Mouse (Mus musculus) gastrocnemius, postnatal 25 days (tissue): ENCODE measurements around the gene Zfr. TPM values are rescaled to one million over a fixed set of nuclear protein-coding genes. Genes with fewer than 3 reads are reported as not detected.
A peak's percentile ranks its signal among the peaks of the same experiment; 100 is the strongest.
"Not testable (repeated sequence)": the region's sequence is repeated elsewhere in the genome, so short reads cannot be mapped to it uniquely, and the experiment has no call there.

Source experiments
- DNase-seq: peaks from one replicate; pipeline ENCODE4 v3.0.0; 2022
- total RNA-seq, 2 experiments: library from RNA; stranded (reverse); gene quantifications; 1 replicate in 1 of 2; 2 replicates in 1 of 2; pipeline ENCODE4 v1.2.3; 2021

Zfr gene
- total RNA-seq, 2 experiments from 2014 or later = 46.0 to 61.1 TPM

GRCm38 (mm10) chr15:12104827-12105226 lies 12.8 kb upstream of the Zfr start:
- DNase-seq = no peak

DNA sequence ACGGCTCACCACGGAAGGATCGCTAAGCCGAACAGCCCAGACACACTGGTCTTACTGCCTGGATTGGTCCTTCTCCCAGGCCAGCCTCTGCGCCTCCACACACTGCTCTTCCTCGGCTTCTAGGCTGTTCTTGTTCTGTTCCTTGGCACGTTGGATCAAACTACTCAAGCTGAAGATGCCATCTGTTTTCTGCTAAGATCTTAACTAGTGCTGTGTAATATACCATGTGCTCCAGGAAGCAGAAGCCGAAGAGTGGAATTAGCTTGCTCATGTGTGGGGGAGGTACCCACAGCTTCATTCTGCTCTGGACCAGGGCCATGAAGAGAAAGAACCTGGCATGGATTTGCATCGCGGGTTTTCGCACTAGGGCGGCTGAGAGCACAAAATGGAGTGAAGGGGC lies 11.2 kb upstream of the Zfr start:
- no peak for DNase-seq

DNA sequence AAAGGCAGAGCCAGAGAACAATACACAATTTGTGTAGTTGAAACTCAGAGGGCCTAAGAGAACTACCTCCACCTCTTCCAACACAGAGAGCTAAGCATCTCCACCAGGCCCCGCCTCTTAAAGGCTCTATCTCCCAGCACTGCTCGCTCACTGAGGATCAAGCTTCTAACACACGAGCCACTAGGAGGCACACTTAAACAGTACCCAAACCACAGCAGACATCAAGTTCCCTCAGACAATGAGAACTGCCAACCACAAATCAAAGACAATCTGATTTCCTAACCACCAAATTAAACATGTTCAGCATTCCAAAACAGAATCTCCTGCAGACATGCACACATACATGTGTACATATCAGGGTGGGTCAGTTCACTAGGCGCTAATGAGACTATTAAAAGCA lies 9.4 kb upstream of the Zfr start:
- no peak for DNase-seq

DNA sequence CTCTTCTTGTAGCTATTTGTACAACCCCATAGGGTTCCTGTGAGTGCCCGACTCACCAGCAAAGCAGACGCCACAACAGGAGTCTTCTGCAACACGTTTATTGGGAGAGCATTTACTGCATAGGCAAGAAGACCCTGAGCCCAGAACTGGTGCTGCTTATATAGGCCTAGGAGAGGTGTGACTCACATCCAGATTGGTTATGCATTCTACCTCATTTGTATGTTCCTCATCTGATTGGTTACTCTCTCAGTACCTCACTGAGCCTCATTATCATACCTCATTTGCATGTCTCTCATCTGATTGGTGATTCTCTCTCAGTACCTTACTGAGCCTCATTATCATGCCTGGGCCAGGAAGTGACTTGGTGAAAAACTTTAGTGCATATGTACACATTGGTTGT lies 8.7 kb upstream of the Zfr start:
- not testable (repeated sequence) for DNase-seq

GRCm38 (mm10) chr15:12111232-12111631 lies 6.4 kb upstream of the Zfr start:
- no peak for DNase-seq

DNA sequence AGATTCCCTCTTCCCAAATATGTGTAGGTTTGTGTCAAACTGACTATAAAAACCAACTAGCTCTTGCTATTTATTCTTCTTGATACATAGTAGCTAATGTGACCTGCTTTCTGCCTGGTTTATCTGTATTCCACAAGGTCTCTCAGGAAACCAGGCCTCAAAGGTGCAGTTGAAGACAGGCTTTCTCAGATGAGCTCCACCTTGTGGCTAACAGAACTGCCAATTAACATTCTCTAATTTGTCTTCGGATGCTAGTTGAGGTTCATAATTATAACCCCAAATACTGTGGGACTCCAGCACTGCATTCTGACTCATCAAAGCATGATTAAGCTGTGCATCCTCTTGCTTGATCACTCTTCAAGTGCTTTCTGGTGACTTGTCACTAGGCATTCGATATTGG lies 4.2 kb upstream of the Zfr start:
- no peak for DNase-seq

- no peak for DNase-seq
Measured at GRCm38 (mm10) chr15:12114546-12114945, 3.1 kb upstream of the Zfr start.

GRCm38 (mm10) chr15:12115722-12116230 lies 1.9 kb upstream of the Zfr start:
- DNase-seq = no peak

- DNase-seq = no peak
Measured at GRCm38 (mm10) chr15:12118093-12118431, 431 bp downstream of the Zfr start.

DNA sequence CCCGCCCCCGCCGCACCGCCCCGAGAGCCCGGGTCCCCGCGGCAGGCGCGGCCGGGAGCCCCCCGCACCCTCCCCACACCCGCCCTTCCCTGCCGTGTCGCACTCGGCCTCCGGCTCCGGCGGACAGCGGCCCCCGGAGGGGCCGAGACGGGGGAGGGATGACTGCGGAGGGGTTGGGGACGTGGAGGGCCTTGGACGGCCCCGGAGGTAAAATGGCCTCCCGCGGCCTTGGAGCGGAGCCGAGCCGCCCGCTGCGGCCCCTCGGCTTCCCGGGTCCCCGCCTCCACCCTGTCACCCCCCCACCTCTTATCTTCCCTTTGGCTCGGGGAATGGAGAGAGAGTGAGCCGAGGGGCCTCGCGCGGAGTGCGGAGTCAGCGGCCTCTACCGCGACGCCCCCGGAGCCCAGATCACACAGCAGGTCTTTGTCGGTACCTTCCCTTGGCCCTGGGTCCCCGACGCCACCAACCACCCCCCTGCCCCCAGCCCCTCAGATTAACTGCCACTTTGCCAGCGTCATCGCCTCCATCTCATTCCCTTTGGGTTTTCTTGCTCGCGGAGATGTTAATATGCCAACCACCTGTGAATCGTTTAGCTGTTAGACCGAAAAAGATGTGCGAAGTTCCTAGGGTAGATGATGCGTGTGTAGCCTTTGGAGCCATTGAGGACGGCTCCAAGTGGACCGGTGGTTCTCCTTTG lies 949 bp downstream of the Zfr start:
- DNase-seq = peak; percentile 55

GRCm38 (mm10) chr15:12119129-12119466 lies 1.5 kb downstream of the Zfr start:
- no peak for DNase-seq

DNA sequence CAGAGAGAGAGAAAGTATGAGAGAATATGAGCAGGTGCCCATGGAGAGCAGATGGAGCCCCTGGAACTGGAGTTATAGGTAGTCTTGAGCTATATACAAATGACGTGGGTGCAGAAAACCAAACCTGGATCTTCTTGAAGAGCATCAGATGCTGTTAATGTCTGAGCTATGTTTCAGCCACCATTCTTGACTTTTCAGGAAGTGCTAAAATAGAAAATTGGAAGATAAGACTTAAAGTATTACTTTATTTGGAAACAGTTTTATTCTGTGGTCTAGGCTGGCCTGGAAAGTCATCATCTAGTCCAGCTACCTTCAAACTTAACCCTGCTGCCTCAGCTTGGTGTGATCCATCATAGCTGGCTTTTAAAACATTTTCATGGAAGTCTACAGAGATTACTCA lies 7.3 kb downstream of the Zfr start:
- DNase-seq = no peak

DNA sequence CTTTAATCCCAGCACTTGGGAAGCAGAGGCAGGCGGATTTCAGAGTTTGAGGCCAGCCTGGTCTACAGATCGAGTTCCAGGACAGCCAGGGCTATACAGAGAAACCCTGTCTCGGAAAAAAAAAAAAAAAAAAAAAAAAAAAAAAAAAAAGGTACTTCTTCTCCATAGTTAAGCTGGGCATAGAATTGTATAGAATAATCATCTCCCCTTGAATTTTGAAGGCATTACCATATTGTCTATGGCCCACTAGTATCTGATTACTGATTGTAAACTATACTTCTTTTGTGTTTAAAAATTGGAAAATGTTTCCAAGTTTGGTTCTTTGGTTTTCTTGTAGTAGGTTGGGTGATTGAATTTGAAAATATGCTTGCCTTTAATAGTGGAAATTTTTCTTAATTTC lies 13.2 kb downstream of the Zfr start:
- DNase-seq = not testable (repeated sequence)

GRCm38 (mm10) chr15:12134546-12134945 lies 16.9 kb downstream of the Zfr start:
- no peak for DNase-seq

GRCm38 (mm10) chr15:12135368-12135767 lies 17.7 kb downstream of the Zfr start:
- peak; percentile 19 for DNase-seq

- peak; percentile 42 for DNase-seq
Measured at GRCm38 (mm10) chr15:12136371-12136770, 18.7 kb downstream of the Zfr start.

GRCm38 (mm10) chr15:12140985-12141729 lies 23.5 kb downstream of the Zfr start:
- no peak for DNase-seq

DNA sequence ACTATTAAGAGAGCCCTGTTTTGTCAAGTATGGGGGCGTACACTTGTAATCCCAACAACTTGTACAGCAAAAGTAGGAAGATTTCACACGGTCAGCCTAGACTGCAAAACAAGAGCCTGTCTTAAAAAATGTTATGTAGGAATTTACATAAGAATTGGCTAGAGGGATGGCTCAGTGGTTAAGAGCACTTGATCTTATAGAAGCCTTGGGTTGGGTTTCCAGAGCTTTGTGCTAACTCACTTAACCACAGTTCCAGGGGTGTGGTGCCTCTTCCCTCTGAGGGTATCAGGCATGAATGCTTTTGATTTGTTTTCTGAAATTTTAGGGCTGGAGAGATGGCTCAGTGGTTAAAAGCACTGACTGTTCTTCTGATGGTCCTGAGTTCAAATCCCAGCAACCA lies 29.8 kb downstream of the Zfr start:
- DNase-seq = no peak

DNA sequence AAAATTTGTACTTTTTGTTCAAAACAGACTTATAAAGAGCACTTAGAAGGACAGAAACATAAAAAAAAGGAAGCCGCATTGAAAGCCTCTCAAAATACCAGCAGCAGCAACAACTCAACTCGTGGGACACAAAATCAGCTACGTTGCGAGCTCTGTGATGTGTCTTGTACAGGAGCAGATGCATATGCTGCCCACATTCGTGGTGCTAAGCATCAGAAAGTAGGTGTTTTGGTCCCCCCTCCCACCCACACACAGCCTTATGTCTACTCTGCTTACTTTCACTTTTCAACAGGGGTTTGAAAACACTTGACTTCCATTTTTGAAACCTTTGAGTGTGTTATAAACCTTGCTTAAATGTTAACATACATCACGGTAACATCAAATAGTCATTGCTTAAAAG lies 31.9 kb downstream of the Zfr start:
- DNase-seq = no peak

DNA sequence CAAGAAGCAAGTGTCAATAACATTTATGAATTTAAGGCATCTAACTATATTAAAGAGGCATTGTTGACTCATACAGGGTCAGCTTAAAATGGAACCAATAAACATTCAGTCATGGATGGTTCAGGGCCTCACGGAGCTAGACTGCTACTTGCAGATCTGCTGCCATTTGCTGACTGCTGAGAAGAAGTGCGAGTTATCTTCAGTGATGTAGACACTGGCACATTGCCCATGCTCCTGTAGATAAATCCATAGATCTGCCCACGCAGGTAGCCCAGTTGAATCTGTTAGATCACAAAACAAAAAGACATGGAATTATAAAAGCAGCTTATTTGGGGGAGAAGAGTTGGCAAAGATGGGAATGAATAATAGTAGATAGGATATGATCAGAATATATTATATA lies 36.1 kb downstream of the Zfr start:
- no peak for DNase-seq

- no peak for DNase-seq
Measured at GRCm38 (mm10) chr15:12178126-12178525, 60.5 kb downstream of the Zfr start.

DNA sequence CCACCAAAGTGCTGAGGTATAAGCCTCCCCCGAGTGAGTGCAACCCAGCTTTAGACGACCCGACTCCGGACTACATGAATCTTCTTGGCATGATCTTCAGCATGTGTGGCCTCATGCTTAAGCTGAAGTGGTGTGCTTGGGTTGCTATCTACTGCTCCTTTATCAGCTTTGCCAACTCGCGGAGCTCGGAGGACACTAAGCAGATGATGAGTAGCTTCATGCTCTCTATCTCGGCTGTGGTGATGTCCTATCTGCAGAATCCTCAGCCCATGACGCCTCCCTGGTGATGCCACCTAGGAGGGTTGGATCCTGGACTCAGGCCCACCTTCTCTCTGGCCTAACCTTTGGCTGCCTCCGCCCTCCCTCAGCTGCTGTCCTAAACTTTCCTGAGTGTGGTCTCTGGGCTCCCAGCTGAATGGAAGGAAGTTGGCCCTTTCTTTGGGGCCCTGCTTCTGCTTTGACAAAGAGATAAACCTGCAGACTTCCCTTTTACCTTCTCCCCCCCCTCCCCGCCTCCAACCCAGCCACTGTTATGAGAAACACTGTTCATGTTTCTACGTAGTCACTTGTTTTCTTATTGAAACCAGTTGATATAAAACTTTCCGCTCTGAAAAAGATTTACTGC lies 63.7 kb downstream of the Zfr start:
- DNase-seq = not testable (repeated sequence)
